Mouse (Mus musculus): ENCODE measurements at regions not wholly inside any gene's neighbourhood (a gene's known extent, or its start where the extent isn't known, plus 50 kb on each side); places are given as distances from the start of the nearest gene placed in this dataset.

GRCm38 (mm10) chr1:177645327-177645726 lies 84.3 kb upstream of the 1700016C15Rik start:
- no peak for TF ChIP-seq CTCF (IDR thresholded peaks at IDR 0.05; ENCODE audit: control insufficient read depth, insufficient read depth, low read length)
- TF ChIP-seq POLR2A (IDR thresholded peaks at IDR 0.05; ENCODE audit: borderline replicate concordance, control insufficient read depth, low read depth, low read length) = no peak
- H3K4me1 ChIP-seq (ENCODE audit: control insufficient read depth, insufficient read depth, low read length) = peaks cover 1% of the 10 kb centered on the region; the same call in 1 of the 2 replicates
- no peak overlapping the region for H3K4me3 ChIP-seq (replicated peaks; ENCODE audit: control insufficient read depth, low read depth, low read length)
- WGBS = 81% methylated on average over 4 of the region's 4 CpGs
- no peak overlapping the region for H3K27ac ChIP-seq (ENCODE audit: control insufficient read depth, insufficient read depth, low read depth, low read length, poor library complexity)

GRCm38 (mm10) chr1:177645897-177646535 lies 83.6 kb upstream of the 1700016C15Rik start:
- Histone ChIP-seq H3K27ac (ENCODE audit: control insufficient read depth, insufficient read depth, low read depth, low read length, poor library complexity) (no peak overlapping the region), H3K4me1 (ENCODE audit: control insufficient read depth, insufficient read depth, low read length) (peaks cover 1% of the 10 kb centered on the region; the same call in 1 of the 2 replicates), H3K4me3 (replicated peaks; ENCODE audit: control insufficient read depth, low read depth, low read length) (no peak overlapping the region)
- TF ChIP-seq CTCF (IDR thresholded peaks at IDR 0.05; ENCODE audit: control insufficient read depth, insufficient read depth, low read length) = no peak
- no peak for TF ChIP-seq POLR2A (IDR thresholded peaks at IDR 0.05; ENCODE audit: borderline replicate concordance, control insufficient read depth, low read depth, low read length)
- 86% methylated on average over 5 of the region's 5 CpGs for WGBS

- no peak overlapping the region for H3K27ac ChIP-seq (ENCODE audit: control insufficient read depth, insufficient read depth, low read depth, low read length, poor library complexity)
- no peak overlapping the region for H3K4me3 ChIP-seq (replicated peaks; ENCODE audit: control insufficient read depth, low read depth, low read length)
- TF ChIP-seq CTCF (IDR thresholded peaks at IDR 0.05; ENCODE audit: control insufficient read depth, insufficient read depth, low read length) (no peak), POLR2A (IDR thresholded peaks at IDR 0.05; ENCODE audit: borderline replicate concordance, control insufficient read depth, low read depth, low read length) (no peak)
- WGBS = 84% methylated on average over 1 of the region's 1 CpGs
- H3K4me1 ChIP-seq (ENCODE audit: control insufficient read depth, insufficient read depth, low read length) = peaks cover 1% of the 10 kb centered on the region; the same call in 1 of the 2 replicates
Observed at GRCm38 (mm10) chr1:177647876-177648275, 81.7 kb upstream of the 1700016C15Rik start.

GRCm38 (mm10) chr1:177648974-177649373 lies 80.6 kb upstream of the 1700016C15Rik start:
- Histone ChIP-seq H3K4me1 (ENCODE audit: control insufficient read depth, insufficient read depth, low read length) (peaks cover 1% of the 10 kb centered on the region; the same call in 1 of the 2 replicates), H3K27ac (ENCODE audit: control insufficient read depth, insufficient read depth, low read depth, low read length, poor library complexity) (no peak overlapping the region), H3K4me3 (replicated peaks; ENCODE audit: control insufficient read depth, low read depth, low read length) (no peak overlapping the region)
- 59% methylated on average over 4 of the region's 4 CpGs for WGBS
- TF ChIP-seq CTCF (IDR thresholded peaks at IDR 0.05; ENCODE audit: control insufficient read depth, insufficient read depth, low read length) = no peak

- no peak overlapping the region for H3K4me3 ChIP-seq (replicated peaks; ENCODE audit: control insufficient read depth, low read depth, low read length)
- no peak overlapping the region for H3K27ac ChIP-seq (ENCODE audit: control insufficient read depth, insufficient read depth, low read depth, low read length, poor library complexity)
- TF ChIP-seq CTCF (IDR thresholded peaks at IDR 0.05; ENCODE audit: control insufficient read depth, insufficient read depth, low read length) (no peak), POLR2A (IDR thresholded peaks at IDR 0.05; ENCODE audit: borderline replicate concordance, control insufficient read depth, low read depth, low read length) (no peak)
- no peaks in the 10 kb centered on the region; the same call in 1 of the 2 replicates for H3K4me1 ChIP-seq (ENCODE audit: control insufficient read depth, insufficient read depth, low read length)
- WGBS = 80% methylated on average over 5 of the region's 5 CpGs
Observed at GRCm38 (mm10) chr1:177651219-177651618, 78.4 kb upstream of the 1700016C15Rik start.

GRCm38 (mm10) chr1:177663163-177663562 lies 66.5 kb upstream of the 1700016C15Rik start:
- Histone ChIP-seq H3K27ac (ENCODE audit: control insufficient read depth, insufficient read depth, low read depth, low read length, poor library complexity) (no peak overlapping the region), H3K4me1 (ENCODE audit: control insufficient read depth, insufficient read depth, low read length) (no peaks in the 10 kb centered on the region; the same call in 1 of the 2 replicates), H3K4me3 (replicated peaks; ENCODE audit: control insufficient read depth, low read depth, low read length) (no peak overlapping the region)
- WGBS = 59% methylated on average over 7 of the region's 7 CpGs
- TF ChIP-seq CTCF (IDR thresholded peaks at IDR 0.05; ENCODE audit: control insufficient read depth, insufficient read depth, low read length) (no peak), POLR2A (IDR thresholded peaks at IDR 0.05; ENCODE audit: borderline replicate concordance, control insufficient read depth, low read depth, low read length) (no peak)

- TF ChIP-seq POLR2A (IDR thresholded peaks at IDR 0.05; ENCODE audit: borderline replicate concordance, control insufficient read depth, low read depth, low read length) = no peak
- no peak for TF ChIP-seq CTCF (IDR thresholded peaks at IDR 0.05; ENCODE audit: control insufficient read depth, insufficient read depth, low read length)
- WGBS = 45% methylated on average over 8 of the region's 8 CpGs
- Histone ChIP-seq H3K4me3 (replicated peaks; ENCODE audit: control insufficient read depth, low read depth, low read length) (no peak overlapping the region), H3K27ac (ENCODE audit: control insufficient read depth, insufficient read depth, low read depth, low read length, poor library complexity) (no peak overlapping the region), H3K4me1 (ENCODE audit: control insufficient read depth, insufficient read depth, low read length) (no peaks in the 10 kb centered on the region; the same call in 1 of the 2 replicates)
Observed at GRCm38 (mm10) chr1:177667041-177667791, 62.4 kb upstream of the 1700016C15Rik start.

GRCm38 (mm10) chr1:177670576-177670975 lies 59.0 kb upstream of the 1700016C15Rik start:
- 59% methylated on average over 1 of the region's 1 CpGs for WGBS
- H3K4me3 ChIP-seq (replicated peaks; ENCODE audit: control insufficient read depth, low read depth, low read length) = no peak overlapping the region
- TF ChIP-seq POLR2A (IDR thresholded peaks at IDR 0.05; ENCODE audit: borderline replicate concordance, control insufficient read depth, low read depth, low read length) (no peak), CTCF (IDR thresholded peaks at IDR 0.05; ENCODE audit: control insufficient read depth, insufficient read depth, low read length) (no peak)
- H3K27ac ChIP-seq (ENCODE audit: control insufficient read depth, insufficient read depth, low read depth, low read length, poor library complexity) = no peak overlapping the region
- no peaks in the 10 kb centered on the region; the same call in 1 of the 2 replicates for H3K4me1 ChIP-seq (ENCODE audit: control insufficient read depth, insufficient read depth, low read length)
